Mouse (Mus musculus) liver, adult 2 months (tissue): ENCODE data around the gene Trim40. TPM values are rescaled to one million over a fixed set of nuclear protein-coding genes. Genes with fewer than 3 reads are reported as not detected.
A peak's percentile ranks its signal among the peaks of the same experiment; 100 is the strongest.
"Not testable (repeated sequence)": the region's sequence is repeated elsewhere in the genome, so short reads cannot be mapped to it uniquely, and the experiment has no call there.

Experiments
- DNase-seq: peaks from one replicate; pipeline ENCODE4 v3.0.0-alpha.2; 2011; ENCODE audit warnings: low read depth, low spot score; ENCODE audit errors: extremely low read depth
- H3K27ac ChIP-seq: fragments of 200-500 bp; replicated peaks from 2 replicates; pipeline ENCODE4 v1.5.1; 2012; ENCODE audit warnings: low read depth, mild to moderate bottlenecking, control low read depth, inconsistent platforms, low read length; ENCODE audit not compliant: insufficient read depth
- H3K27me3 ChIP-seq: fragments of 200-500 bp; 2 replicates; pipeline ENCODE4 v1.6.1; 2012; ENCODE audit warnings: mild to moderate bottlenecking, moderate library complexity, low read length, inconsistent platforms; ENCODE audit not compliant: control insufficient read depth, insufficient read depth
- H3K36me3 ChIP-seq: fragments of 200-500 bp; 2 replicates; pipeline ENCODE4 v1.6.1; 2012; ENCODE audit warnings: low read length, inconsistent platforms; ENCODE audit not compliant: control insufficient read depth, insufficient read depth
- H3K4me1 ChIP-seq: fragments of 200-500 bp; 2 replicates; pipeline ENCODE4 v1.6.1; 2011; ENCODE audit warnings: low read length; ENCODE audit not compliant: control insufficient read depth, insufficient read depth
- H3K4me3 ChIP-seq: fragments of 200-500 bp; 2 replicates; pipeline ENCODE4 v1.5.1; 2011; ENCODE audit warnings: low read depth, mild to moderate bottlenecking, control low read depth, low read length, moderate library complexity; ENCODE audit not compliant: insufficient read depth
- H3K79me2 ChIP-seq: fragments of 200-500 bp; 2 replicates; pipeline ENCODE4 v1.6.1; 2012; ENCODE audit warnings: inconsistent platforms, mild to moderate bottlenecking, low read length, moderate library complexity; ENCODE audit not compliant: control insufficient read depth, insufficient read depth
- H3K9ac ChIP-seq: fragments of 200-500 bp; 2 replicates; pipeline ENCODE4 v1.6.1; 2012; ENCODE audit warnings: low read depth, mild to moderate bottlenecking, control low read depth, inconsistent platforms, low read length
- CTCF ChIP-seq: fragments of 200-500 bp; IDR thresholded peaks from 2 replicates; pipeline ENCODE4 v1.5.1; 2011; ENCODE audit warnings: low read depth, low read length, control low read depth
- POLR2A ChIP-seq: fragments of 200-500 bp; IDR thresholded peaks from 2 replicates; pipeline ENCODE4 v1.6.1; 2011; ENCODE audit warnings: low read length, control low read depth; ENCODE audit not compliant: insufficient read depth; ENCODE audit errors: extremely low read depth
- WGBS: fragments of 180-500 bp; shearing (Covaris S2); methylation state at CpG from one replicate; pipeline ENCODE4 v1.1.7; 2018; 5-methylcytosine and 5-hydroxymethylcytosine counted together
- polyA plus RNA-seq: library from polyadenylated mRNA; depleted of rRNA; stranded (reverse); fragments of >200 nt; gene quantifications from 2 replicates; pipeline ENCODE4 v1.2.3, GENCODE M21; 2012
- total RNA-seq: library from RNA; depleted of rRNA; stranded (reverse); fragments of >200 nt; gene quantifications from 2 replicates; pipeline ENCODE4 v1.2.3, GENCODE M21; 2014

Trim40 gene
- total and polyA plus RNA-seq, 2 experiments, result 0.05 TPM; not detected in 1

- Histone ChIP-seq H3K36me3 (no peaks in the 10 kb centered on the region), H3K27ac (no peak overlapping the region), H3K27me3 (no peaks in the 10 kb centered on the region), H3K9ac (no peak overlapping the region), H3K4me1 (no peaks in the 10 kb centered on the region), H3K79me2 (no peaks in the 10 kb centered on the region), H3K4me3 (no peak overlapping the region)
- 12% methylated on average over 2 of the region's 2 CpGs for WGBS
- peak; percentile 34 for DNase-seq
- TF ChIP-seq CTCF (peak; percentile 50), POLR2A (no peak)
These were observed 2.4 kb upstream of the Trim40 start for GRCm38 (mm10) chr17:36892362-36892761.

DNA sequence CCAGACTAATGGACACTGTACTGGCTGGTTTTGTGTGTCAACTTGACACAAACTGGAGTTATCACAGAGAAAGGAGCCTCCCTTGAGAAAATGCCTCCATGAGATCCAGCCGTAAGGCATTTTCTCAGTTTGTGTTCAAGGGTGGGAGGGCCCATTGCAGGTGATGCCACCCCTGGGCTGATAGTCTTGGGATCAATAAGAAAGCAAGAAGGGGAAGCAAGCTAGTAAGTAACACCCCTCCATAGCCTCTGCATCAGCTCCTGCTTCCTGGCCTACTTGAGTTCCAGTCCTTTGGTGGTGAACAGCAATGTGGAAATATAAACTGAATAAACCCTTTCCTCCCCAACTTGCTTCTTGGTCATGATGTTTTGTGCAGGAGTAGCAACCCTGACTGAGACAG, 1.6 kb upstream of the Trim40 start:
- not testable (repeated sequence) for H3K4me1 ChIP-seq, H3K4me3 ChIP-seq, H3K79me2 ChIP-seq, H3K27me3 ChIP-seq, H3K36me3 ChIP-seq, DNase-seq, H3K9ac ChIP-seq, H3K27ac ChIP-seq
- WGBS, result 92% methylated on average over 1 of the region's 1 CpGs

- no peak for DNase-seq
- Histone ChIP-seq H3K27ac (no peak overlapping the region), H3K27me3 (no peaks in the 10 kb centered on the region), H3K36me3 (no peaks in the 10 kb centered on the region), H3K4me1 (no peaks in the 10 kb centered on the region), H3K79me2 (no peaks in the 10 kb centered on the region), H3K4me3 (no peak overlapping the region), H3K9ac (no peak overlapping the region)
- WGBS, result 88% methylated on average over 12 of the region's 12 CpGs
- no peak for TF ChIP-seq POLR2A
- TF ChIP-seq CTCF, result no peak
These were observed 4.7 kb downstream of the Trim40 start for GRCm38 (mm10) chr17:36885132-36885790.

- Histone ChIP-seq H3K9ac (no peak overlapping the region), H3K36me3 (no peaks in the 10 kb centered on the region), H3K27me3 (no peaks in the 10 kb centered on the region), H3K4me1 (no peaks in the 10 kb centered on the region), H3K27ac (no peak overlapping the region), H3K4me3 (no peak overlapping the region), H3K79me2 (no peaks in the 10 kb centered on the region)
- 88% methylated on average over 2 of the region's 2 CpGs for WGBS
- no peak for TF ChIP-seq POLR2A
- TF ChIP-seq CTCF, result no peak
- DNase-seq, result no peak
These were observed 6.6 kb downstream of the Trim40 start for GRCm38 (mm10) chr17:36883350-36883749.

DNA sequence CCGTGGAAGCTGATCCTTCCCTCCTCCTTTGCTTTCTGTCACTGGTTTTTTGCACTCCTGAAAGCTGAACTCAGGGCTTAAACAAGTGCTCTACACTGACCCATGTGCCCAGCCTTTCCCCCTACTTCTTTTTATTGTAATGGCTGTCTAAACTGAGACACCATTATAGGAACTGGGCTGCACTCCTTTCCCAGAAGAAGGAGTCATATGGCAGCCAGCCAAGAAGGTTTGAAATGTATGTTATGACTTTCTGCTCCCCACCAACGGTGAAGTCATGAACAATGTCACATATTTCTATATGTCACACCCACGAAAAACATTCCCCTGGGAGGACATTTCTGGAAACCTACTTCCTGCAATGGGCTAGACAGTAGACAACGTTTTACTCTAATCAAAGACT, 15.3 kb downstream of the Trim40 start:
- WGBS, result 62% methylated on average over 4 of the region's 4 CpGs
- Histone ChIP-seq H3K27me3 (no peaks in the 10 kb centered on the region), H3K27ac (no peak overlapping the region), H3K4me1 (no peaks in the 10 kb centered on the region), H3K79me2 (no peaks in the 10 kb centered on the region), H3K9ac (no peak overlapping the region), H3K36me3 (no peaks in the 10 kb centered on the region), H3K4me3 (no peak overlapping the region)
- TF ChIP-seq CTCF, result no peak
- no peak for TF ChIP-seq POLR2A
- DNase-seq, result no peak

- Histone ChIP-seq H3K27ac (no peak overlapping the region), H3K4me3 (no peak overlapping the region), H3K4me1 (no peaks in the 10 kb centered on the region), H3K36me3 (no peaks in the 10 kb centered on the region), H3K9ac (no peak overlapping the region), H3K79me2 (no peaks in the 10 kb centered on the region), H3K27me3 (no peaks in the 10 kb centered on the region)
- no peak for DNase-seq
- WGBS, result 72% methylated on average over 25 of the region's 25 CpGs
- TF ChIP-seq CTCF, result no peak
- TF ChIP-seq POLR2A, result no peak
These were observed 19.7 kb downstream of the Trim40 start for GRCm38 (mm10) chr17:36869955-36870810.
